Mouse (Mus musculus): Measurements from ENCODE around the gene Ufsp1.

Ufsp1 gene

DNA sequence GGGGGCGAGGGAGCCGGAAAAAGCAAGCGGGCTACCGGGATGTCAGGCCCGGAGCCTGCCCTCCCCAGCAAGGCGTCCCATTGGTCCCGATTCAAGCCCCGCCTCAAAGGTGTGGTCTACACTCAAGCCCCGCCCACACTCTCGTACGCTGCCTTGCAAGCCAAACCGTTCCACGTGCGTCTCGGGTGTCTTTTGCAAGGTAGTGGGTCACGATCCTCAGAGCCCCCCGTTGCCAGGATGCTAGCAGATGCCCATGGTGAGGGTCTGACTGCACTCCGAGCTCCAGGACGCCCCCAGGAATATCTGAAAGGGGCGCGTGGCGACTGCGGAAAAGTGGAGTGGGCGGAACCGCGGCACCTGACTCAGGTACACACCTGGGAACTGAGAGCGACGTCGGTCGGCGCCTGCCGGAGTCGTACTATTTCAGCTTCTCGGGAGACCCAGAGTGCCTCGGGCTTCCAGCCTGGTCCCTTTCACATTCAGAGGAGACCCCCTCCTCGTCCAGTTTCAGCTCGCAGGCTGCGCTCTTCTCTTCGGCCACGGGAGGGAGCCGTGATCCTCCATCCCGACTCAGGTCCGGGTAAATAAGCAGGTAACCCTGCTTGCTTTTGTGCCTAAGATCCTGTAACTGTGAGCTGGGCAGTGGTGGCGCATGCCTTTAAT, 39.2 kb downstream of the Ufsp1 start, which contains the start of gene Slc12a9:
Gene Slc12a9 (minus strand): TSS at position 86 of the 663 bp plus-strand sequence.
- TF ChIP-seq POU5F1 (IDR thresholded peaks at IDR 0.05; ENCODE audit: borderline replicate concordance, low read length) = no peak
- TF ChIP-seq CTCF (conservative IDR thresholded peaks at IDR 0.05; ENCODE audit: low read length) = peak; percentile 63
- TF ChIP-seq NANOG (IDR thresholded peaks at IDR 0.05; ENCODE audit: borderline replicate concordance, low read length) = no peak
- no peaks in the 10 kb centered on the region for H3K9me3 ChIP-seq (ENCODE audit: low read length)
- H3K4me3 ChIP-seq (replicated peaks; ENCODE audit: low read length) = peak within 1 kb of the TSS; percentile 94
- H3K27me3 ChIP-seq (ENCODE audit: insufficient read depth, low read length) = no peaks in the 10 kb centered on the region
- peaks cover 52% of the 10 kb centered on the region for H3K4me1 ChIP-seq (replicated peaks; ENCODE audit: low read depth, low read length)
- H3K36me3 ChIP-seq (ENCODE audit: insufficient read depth, low read length) = peaks cover 8% of the 10 kb centered on the region

DNA sequence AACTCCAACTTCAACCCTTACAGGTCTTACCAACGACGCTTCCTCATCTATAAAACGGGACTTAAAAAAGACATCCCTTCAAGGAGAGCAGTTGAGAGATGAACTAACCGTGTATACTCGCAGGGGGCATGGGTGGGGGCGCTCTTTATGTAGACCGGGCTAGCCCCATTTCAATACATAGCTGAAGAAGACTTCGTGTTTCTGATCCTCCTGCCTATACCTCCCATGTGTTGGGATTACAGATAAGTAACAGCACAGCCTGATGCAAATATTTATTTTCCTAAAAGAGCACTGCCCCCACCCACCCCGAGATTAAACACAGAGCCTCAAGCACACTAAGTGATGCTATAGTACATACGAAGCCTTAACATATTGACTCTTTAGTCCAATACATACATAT, 39.9 kb downstream of the Ufsp1 start:
- Histone ChIP-seq H3K4me1 (replicated peaks; ENCODE audit: low read depth, low read length) (peaks cover 58% of the 10 kb centered on the region), H3K4me3 (replicated peaks; ENCODE audit: low read length) (peak overlapping the region; percentile 94), H3K9me3 (ENCODE audit: low read length) (no peaks in the 10 kb centered on the region), H3K27me3 (ENCODE audit: insufficient read depth, low read length) (no peaks in the 10 kb centered on the region), H3K36me3 (ENCODE audit: insufficient read depth, low read length) (peaks cover 7% of the 10 kb centered on the region)
- no peak for TF ChIP-seq NANOG (IDR thresholded peaks at IDR 0.05; ENCODE audit: borderline replicate concordance, low read length)
- no peak for TF ChIP-seq POU5F1 (IDR thresholded peaks at IDR 0.05; ENCODE audit: borderline replicate concordance, low read length)
- no peak for TF ChIP-seq CTCF (conservative IDR thresholded peaks at IDR 0.05; ENCODE audit: low read length)

DNA sequence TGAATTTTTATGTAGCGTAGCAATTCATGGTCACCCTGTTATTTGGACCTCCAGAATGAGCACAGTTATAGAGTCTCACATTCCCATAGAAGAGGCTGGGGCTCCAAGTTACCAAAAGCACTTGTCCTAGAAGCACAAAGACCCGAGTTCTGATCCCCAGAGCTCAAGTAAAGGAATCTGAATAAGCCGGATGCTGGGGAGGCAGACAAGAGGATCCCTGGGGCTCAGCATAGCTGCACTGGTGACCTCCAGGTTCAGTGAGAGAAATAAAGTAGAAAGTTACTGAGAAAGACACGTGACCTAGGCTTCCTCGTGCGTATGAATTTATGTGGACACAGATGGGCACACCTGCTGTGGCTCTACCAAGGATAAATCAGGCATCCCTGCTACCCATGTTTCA, 40.6 kb downstream of the Ufsp1 start:
- peak overlapping the region; percentile 94; the same call in 1 of the 2 replicates for H3K4me3 ChIP-seq (replicated peaks; ENCODE audit: low read length)

DNA sequence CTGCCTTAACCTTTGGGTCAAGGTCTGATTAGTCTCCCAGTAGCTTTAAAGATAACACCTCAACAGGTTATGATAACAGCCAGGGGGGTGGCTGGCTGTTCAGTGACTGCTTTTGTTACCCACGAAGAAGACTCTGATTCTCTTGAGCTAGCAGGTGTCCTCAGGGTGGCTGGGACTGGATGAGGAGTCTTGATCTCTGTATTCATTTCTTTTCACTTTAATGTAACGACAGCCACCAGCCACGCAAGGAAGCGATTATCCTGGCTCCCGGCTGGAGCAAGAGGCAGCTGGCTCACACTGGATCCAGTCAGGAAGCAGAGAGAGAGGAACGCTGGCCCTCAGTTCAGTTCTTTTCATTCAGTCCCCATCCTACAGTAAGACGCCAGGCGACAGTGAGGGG, 42.8 kb downstream of the Ufsp1 start:
- Histone ChIP-seq H3K27me3 (ENCODE audit: insufficient read depth, low read length) (no peaks in the 10 kb centered on the region), H3K4me3 (replicated peaks; ENCODE audit: low read length) (peak overlapping the region; percentile 71), H3K36me3 (ENCODE audit: insufficient read depth, low read length) (no peaks in the 10 kb centered on the region), H3K4me1 (replicated peaks; ENCODE audit: low read depth, low read length) (peaks cover 80% of the 10 kb centered on the region), H3K9me3 (ENCODE audit: low read length) (no peaks in the 10 kb centered on the region)
- TF ChIP-seq NANOG (IDR thresholded peaks at IDR 0.05; ENCODE audit: borderline replicate concordance, low read length) = peak; percentile 59; the same call in 1 of the 2 replicates
- TF ChIP-seq CTCF (conservative IDR thresholded peaks at IDR 0.05; ENCODE audit: low read length) = no peak

More for the DNA sequence above, 40.6 kb downstream of the Ufsp1 start:
- Histone ChIP-seq H3K9me3 (ENCODE audit: low read length) (no peaks in the 10 kb centered on the region), H3K27me3 (ENCODE audit: insufficient read depth, low read length) (no peaks in the 10 kb centered on the region), H3K4me1 (replicated peaks; ENCODE audit: low read depth, low read length) (peaks cover 66% of the 10 kb centered on the region), H3K36me3 (ENCODE audit: insufficient read depth, low read length) (peaks cover 7% of the 10 kb centered on the region)
- no peak for TF ChIP-seq CTCF (conservative IDR thresholded peaks at IDR 0.05; ENCODE audit: low read length)
- TF ChIP-seq NANOG (IDR thresholded peaks at IDR 0.05; ENCODE audit: borderline replicate concordance, low read length) = no peak
- no peak for TF ChIP-seq POU5F1 (IDR thresholded peaks at IDR 0.05; ENCODE audit: borderline replicate concordance, low read length)

DNA sequence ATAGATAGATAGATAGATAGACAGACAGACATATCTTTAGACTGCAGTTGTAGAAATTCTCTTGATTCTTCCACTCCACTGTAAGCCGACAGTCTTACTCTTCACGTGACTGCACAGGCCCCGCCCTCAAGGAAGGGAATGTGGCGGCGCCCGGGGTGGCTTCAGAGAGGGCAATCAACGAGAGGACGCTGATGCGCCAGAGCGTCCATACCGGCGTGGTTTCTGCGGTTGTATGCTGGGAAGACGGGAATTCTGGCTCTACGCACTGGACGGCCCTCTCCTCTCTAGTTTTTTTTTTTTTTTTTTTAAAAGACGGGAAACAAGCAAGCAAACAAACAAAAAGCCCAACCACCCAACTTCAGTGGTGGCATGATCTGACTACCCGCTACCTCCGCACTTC, 43.8 kb downstream of the Ufsp1 start:
- Histone ChIP-seq H3K36me3 (ENCODE audit: insufficient read depth, low read length) (no peaks in the 10 kb centered on the region), H3K27me3 (ENCODE audit: insufficient read depth, low read length) (no peaks in the 10 kb centered on the region), H3K4me3 (replicated peaks; ENCODE audit: low read length) (peak overlapping the region; percentile 71), H3K9me3 (ENCODE audit: low read length) (no peaks in the 10 kb centered on the region), H3K4me1 (replicated peaks; ENCODE audit: low read depth, low read length) (peaks cover 69% of the 10 kb centered on the region)
- TF ChIP-seq NANOG (IDR thresholded peaks at IDR 0.05; ENCODE audit: borderline replicate concordance, low read length) (no peak), POU5F1 (IDR thresholded peaks at IDR 0.05; ENCODE audit: borderline replicate concordance, low read length) (no peak), CTCF (conservative IDR thresholded peaks at IDR 0.05; ENCODE audit: low read length) (no peak)

DNA sequence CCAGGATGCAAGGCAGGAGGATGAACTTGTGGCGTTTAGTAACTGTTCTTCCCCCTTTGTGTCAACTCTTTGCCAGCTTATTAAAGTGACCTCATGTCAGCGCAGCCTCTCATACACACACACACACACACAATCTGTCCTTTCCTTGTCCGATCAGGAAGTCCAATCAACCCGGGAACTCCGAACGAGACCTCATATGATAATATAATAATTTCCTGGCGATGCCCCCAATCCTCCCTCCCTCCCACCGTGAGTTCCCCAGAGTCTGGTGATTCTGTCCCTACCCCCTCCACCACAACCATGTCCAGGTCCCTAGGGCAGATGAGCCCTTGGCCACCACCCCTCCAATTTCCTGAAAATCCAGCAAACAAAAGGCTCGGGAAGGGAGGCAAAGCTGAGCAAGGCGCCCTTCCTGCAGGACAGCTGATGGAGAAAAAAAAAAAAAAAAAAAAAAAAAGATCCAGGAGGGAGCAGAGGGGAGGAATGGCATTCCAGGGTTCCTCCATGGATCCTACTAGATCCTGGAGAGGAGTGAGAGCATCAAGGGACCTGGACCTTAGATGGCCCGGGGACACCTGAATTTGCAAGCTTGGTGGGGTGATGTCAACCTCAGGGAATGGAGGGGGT, 44.3 kb downstream of the Ufsp1 start:
- Histone ChIP-seq H3K9me3 (ENCODE audit: low read length) (no peaks in the 10 kb centered on the region), H3K27me3 (ENCODE audit: insufficient read depth, low read length) (no peaks in the 10 kb centered on the region), H3K36me3 (ENCODE audit: insufficient read depth, low read length) (no peaks in the 10 kb centered on the region), H3K4me3 (replicated peaks; ENCODE audit: low read length) (peak overlapping the region; percentile 71), H3K4me1 (replicated peaks; ENCODE audit: low read depth, low read length) (peaks cover 72% of the 10 kb centered on the region)
- TF ChIP-seq POU5F1 (IDR thresholded peaks at IDR 0.05; ENCODE audit: borderline replicate concordance, low read length) (no peak), CTCF (conservative IDR thresholded peaks at IDR 0.05; ENCODE audit: low read length) (no peak), NANOG (IDR thresholded peaks at IDR 0.05; ENCODE audit: borderline replicate concordance, low read length) (no peak)

DNA sequence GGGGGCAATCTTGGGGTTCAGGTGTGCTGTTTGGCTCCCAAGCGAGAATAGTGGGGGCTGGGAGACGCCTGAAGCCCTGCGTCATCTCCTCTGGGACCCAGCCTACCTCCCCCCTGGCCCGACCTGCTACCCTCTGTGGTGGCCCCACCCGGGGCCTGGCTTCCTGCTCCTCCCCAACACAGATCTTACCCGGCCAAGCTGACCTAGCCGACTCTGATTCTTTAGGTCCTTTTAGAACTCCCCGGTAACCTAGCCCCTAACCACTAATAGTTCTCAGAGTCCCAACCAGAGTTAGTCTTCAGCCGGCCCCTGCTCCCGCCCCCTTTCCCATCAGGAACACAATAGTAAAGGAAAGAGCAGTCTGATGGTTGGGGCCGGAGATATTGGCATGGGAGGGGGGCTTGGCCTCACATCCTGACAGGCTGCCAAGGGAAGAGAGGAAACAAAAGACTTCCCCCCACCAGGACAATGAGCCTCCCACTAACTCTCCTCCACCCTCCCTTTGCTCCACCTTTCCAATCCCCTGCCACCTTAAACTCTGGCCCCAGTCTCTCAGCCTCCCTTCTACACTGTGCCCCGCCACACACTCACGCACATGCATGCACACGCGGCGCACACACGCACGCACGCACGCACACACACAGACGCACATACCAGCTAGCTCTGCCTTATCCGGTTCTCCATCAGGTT, 45.0 kb downstream of the Ufsp1 start:
- no peaks in the 10 kb centered on the region for H3K27me3 ChIP-seq (ENCODE audit: insufficient read depth, low read length)
- H3K4me1 ChIP-seq (replicated peaks; ENCODE audit: low read depth, low read length) = peaks cover 70% of the 10 kb centered on the region
- H3K4me3 ChIP-seq (replicated peaks; ENCODE audit: low read length) = peak overlapping the region; percentile 71
- no peaks in the 10 kb centered on the region for H3K36me3 ChIP-seq (ENCODE audit: insufficient read depth, low read length)
- H3K9me3 ChIP-seq (ENCODE audit: low read length) = no peaks in the 10 kb centered on the region
- TF ChIP-seq CTCF (conservative IDR thresholded peaks at IDR 0.05; ENCODE audit: low read length) (no peak), POU5F1 (IDR thresholded peaks at IDR 0.05; ENCODE audit: borderline replicate concordance, low read length) (no peak), NANOG (IDR thresholded peaks at IDR 0.05; ENCODE audit: borderline replicate concordance, low read length) (peak; percentile 19; the same call in 1 of the 2 replicates)

DNA sequence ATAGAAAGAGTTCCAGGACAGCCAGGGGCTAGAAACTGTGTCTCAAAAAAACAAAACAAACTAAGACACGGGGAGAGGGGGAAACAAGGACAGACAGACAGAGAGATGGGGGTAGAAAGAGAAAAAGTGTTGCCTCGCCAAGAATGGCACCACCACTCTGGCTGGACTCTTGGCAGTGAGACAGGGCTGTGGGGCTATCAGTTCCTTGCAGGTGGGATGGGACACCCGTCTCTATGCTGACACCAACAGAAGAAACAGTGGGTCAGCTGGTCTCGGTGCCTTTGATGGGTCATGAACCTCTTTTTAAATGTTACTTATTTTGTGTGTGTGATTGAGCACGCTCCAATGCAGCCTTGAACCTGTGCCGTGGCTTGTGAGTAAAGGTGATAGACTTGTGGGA, 45.8 kb downstream of the Ufsp1 start:
- H3K4me1 ChIP-seq (replicated peaks; ENCODE audit: low read depth, low read length) = peaks cover 68% of the 10 kb centered on the region
- no peaks in the 10 kb centered on the region for H3K9me3 ChIP-seq (ENCODE audit: low read length)
- H3K36me3 ChIP-seq (ENCODE audit: insufficient read depth, low read length) = no peaks in the 10 kb centered on the region
- H3K4me3 ChIP-seq (replicated peaks; ENCODE audit: low read length) = peak overlapping the region; percentile 71
- H3K27me3 ChIP-seq (ENCODE audit: insufficient read depth, low read length) = no peaks in the 10 kb centered on the region
- TF ChIP-seq POU5F1 (IDR thresholded peaks at IDR 0.05; ENCODE audit: borderline replicate concordance, low read length) (no peak), CTCF (conservative IDR thresholded peaks at IDR 0.05; ENCODE audit: low read length) (no peak), NANOG (IDR thresholded peaks at IDR 0.05; ENCODE audit: borderline replicate concordance, low read length) (no peak)
